Mouse (Mus musculus) CH12.LX (cell line): Measurements from ENCODE around the gene E4f1.

Experiments used
- MAX ChIP-seq: IDR thresholded peaks from 2 replicates; pipeline ENCODE4 v1.6.1; 2011; ENCODE audit warnings: low read length, improper control_type of control experiment
- USF1 ChIP-seq: IDR thresholded peaks from 2 replicates; pipeline ENCODE4 v1.6.1; 2014; ENCODE audit warnings: low read depth, mild to moderate bottlenecking, inconsistent platforms, low read length, improper control_type of control experiment

DNA sequence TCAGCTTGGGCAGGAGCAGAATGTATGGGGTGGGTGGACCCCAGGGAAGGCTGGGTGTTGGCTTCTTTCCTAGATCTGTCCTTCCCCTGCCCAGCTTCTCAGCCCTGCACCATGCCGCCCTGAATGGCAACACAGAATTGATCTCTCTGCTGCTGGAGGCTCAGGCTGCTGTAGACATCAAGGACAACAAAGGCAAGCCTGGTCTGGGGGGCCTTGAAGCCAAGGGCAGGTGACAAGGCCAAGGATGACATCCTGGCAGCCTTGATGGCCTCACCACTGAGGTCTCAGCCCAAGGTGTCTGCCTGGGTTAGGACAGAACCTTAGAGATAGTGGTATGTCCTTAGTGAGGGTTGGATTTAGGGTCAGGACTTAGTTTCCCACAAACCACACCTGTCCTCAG, 25.9 kb upstream of the E4f1 start:
- no peak for TF ChIP-seq USF1
- no peak for TF ChIP-seq MAX
